Mouse (Mus musculus): ENCODE data around the gene Cops9.

Cops9 gene

DNA sequence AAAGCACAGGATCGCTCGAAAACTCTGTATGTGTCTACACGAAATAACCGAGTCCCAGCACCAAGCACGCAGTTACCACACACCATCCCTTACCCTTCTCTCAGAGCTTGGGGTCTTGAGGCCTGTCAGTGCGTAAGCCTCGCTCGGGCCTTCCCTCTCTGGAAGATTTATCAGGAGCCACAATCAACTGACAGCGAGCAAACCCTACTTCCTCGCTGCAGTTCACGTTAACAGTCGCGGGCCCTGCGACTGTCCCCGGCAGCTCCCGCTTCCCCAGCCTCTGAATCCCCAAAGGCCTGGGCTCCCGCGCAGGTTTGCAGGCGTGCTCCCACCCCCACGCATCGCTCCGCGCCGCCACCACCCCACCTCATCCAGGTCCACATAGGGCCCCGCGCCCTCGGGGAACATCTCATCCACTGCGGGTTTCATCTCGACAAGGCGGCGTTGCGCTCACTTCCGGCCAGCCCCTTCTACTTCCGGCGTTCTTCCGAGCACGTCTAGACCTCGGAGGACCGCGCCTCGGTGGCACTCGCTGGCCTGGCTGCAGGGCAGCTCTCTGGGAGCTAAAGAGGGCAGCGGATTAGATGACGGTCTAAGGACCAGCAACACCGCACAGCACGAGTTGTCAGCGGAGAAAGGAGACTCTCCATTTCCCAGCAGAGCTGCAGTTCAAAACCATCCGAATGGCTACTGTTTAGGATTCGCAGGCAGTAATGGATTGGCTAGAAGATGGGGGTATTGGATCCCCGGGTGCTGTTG, at the start of gene Cops9:
Gene Cops9 (minus strand): TSS at position 472 of the 759 bp plus-strand sequence.
- DNase-seq (ENCODE audit: low read depth, low spot score) = peak; percentile 94

GRCm38 (mm10) chr1:92691166-92691844, 49.5 kb upstream of the Cops9 start:
- no peak for DNase-seq (ENCODE audit: low read depth, low spot score)

GRCm38 (mm10) chr1:92686994-92687393, 45.2 kb upstream of the Cops9 start:
- no peak for DNase-seq (ENCODE audit: low read depth, low spot score)

- DNase-seq (ENCODE audit: low read depth, low spot score) = no peak
Measured at GRCm38 (mm10) chr1:92683151-92683550, 41.4 kb upstream of the Cops9 start.

- DNase-seq (ENCODE audit: low read depth, low spot score) = no peak
Measured at GRCm38 (mm10) chr1:92680668-92681603, 39.2 kb upstream of the Cops9 start.

- peak; percentile 58 for DNase-seq (ENCODE audit: low read depth, low spot score)
Measured at GRCm38 (mm10) chr1:92678757-92679156, 37.0 kb upstream of the Cops9 start.

DNA sequence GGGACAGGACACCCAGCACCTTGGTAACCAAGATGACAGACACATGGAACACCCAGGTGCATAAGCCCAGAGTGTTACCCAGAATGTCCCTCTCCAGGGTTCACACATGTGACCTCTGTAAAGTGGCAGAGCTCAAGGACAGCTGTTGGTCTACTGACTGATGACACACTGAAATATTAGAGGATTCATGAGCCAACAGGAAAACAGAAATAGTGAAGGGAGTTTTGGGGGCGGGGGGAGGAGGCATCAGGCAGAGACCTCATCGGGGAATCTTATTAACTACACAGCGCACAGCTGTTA, 34.8 kb upstream of the Cops9 start:
- no peak for DNase-seq (ENCODE audit: low read depth, low spot score)

DNA sequence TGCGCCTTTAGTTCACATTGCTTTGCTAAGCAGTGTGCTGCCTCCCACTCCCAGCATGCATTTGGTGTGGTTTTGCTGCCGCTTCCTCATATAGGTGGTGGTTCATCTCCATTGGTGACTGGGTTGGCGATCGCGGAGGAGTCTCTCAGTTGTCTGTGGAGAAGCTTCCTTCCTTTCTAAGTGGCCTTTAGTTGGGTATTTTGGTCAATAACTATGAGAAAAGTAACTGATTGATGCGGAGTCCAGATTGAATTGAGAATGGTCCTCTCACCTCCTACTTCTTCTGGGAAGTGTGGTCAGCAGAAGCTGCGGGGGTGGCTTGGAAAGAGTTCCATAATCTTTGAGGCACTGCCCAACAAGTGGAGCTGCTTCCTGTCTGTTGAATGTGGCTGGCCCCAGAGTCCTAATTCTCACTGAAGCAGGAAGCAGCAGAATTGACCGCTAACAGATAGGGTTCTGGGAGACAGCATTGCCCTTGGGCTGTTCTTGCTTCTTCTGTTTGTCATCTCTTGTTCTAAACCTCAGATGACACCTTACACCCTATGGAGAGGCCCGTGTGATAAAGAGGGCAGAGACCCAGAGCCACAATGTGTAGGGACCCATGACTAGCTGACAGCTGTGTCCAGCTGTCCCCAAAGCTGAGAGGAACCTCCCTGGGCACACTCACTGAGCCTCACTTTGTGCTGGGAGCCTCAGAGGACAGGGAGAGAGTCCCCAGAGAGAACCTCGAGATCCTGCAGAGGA, 34.3 kb upstream of the Cops9 start:
- DNase-seq (ENCODE audit: low read depth, low spot score) = no peak

GRCm38 (mm10) chr1:92673258-92673782, 31.5 kb upstream of the Cops9 start:
- DNase-seq (ENCODE audit: low read depth, low spot score) = no peak

DNA sequence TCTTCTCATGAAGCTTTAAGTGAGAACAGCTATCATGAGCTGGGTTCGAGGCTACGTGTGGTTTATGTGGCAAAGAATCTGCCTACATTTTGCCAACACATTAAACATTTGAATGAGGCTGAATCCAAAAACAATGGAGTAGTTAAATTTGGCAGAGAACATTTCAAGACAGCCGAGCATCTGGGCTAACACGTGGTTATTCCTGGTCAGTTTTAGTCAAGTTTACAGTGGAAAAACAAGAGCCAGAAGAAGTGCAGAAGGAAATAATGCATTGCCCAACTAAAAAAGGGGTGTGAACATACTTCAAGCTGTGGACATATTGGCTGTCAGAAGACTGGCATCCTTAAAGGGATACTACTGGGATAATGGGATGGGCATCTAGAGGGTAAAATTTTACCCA, 29.5 kb upstream of the Cops9 start:
- DNase-seq (ENCODE audit: low read depth, low spot score) = no peak

GRCm38 (mm10) chr1:92669430-92669829, 27.6 kb upstream of the Cops9 start:
- DNase-seq (ENCODE audit: low read depth, low spot score) = no peak

DNA sequence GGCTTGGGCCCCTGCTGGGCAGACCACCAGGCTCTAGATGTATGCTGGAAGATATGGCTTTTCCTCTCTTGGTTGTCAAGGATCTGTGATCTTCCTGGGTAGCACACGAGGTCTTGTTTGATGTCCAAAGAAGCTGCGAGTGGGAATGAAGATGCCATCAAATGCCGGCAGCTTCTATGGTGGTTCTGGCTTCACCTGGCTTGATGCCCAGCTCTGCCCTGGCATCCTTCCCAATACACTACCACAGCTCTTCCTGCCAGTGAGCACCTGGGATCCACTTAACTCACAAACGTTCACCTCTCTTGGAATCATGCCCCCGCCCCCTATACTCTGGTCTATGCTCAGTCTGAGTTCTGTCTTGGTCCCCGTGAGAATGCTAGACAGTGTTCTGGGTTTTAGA, 25.3 kb upstream of the Cops9 start:
- no peak for DNase-seq (ENCODE audit: low read depth, low spot score)

GRCm38 (mm10) chr1:92659392-92659791, 17.6 kb upstream of the Cops9 start:
- no peak for DNase-seq (ENCODE audit: low read depth, low spot score)

DNA sequence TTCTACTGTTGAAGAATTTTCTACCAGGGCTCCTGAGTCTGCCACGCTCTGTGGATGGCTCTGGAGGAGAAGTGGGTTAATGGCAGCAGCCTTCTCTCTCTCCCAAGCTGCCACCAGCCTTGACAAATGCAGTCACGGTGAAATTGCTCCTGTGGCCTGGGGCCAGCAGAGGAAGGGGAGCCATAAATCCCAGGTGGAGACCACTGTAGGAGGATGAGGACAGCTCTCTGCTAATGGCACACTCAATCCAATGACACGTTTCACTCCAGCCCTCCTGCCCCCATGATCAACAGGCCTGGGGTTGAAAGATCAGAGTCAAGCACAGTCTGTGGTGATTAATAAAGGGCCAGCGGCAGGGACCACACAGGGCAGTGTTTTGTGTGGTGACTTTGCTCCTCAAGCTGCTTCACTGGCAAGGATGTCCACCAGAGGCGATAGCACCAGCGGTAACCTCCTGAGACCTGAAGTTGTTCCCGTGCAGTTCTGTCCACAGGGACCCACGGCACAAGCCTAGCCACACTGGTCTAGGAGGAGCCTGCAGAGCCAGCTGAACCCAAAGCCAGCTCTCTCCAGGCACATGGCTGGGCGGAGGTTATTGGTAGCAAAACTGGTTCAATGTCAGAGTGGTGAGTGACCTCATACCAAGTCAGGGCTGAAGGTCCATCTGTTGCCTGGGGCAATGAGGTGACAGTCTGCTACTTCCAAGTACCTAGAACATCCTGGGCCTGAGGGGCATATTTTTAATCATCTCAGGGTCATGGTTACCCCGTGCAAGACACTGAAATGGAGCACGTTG, 15.4 kb upstream of the Cops9 start:
- no peak for DNase-seq (ENCODE audit: low read depth, low spot score)

DNA sequence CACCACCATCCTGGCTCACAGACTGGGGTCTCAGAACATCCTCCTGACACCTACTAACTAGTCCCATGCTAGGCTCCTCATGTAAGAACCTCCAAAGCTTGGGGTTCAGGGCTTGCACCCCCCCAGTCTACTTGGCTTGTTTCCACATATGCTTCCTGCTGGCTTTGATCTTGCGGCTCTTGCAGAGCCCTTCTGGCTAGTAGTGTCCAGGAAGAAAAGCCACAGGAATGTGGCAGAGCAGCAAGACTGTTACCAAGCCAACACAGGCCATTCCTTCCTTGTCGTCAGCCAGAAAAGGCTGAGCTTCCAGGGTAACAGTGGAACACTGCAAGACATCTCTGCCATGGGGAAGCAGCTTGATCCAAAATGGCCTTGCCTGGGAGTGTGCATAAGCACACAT, 12.9 kb upstream of the Cops9 start:
- DNase-seq (ENCODE audit: low read depth, low spot score) = no peak

GRCm38 (mm10) chr1:92653179-92653578, 11.4 kb upstream of the Cops9 start:
- no peak for DNase-seq (ENCODE audit: low read depth, low spot score)

DNA sequence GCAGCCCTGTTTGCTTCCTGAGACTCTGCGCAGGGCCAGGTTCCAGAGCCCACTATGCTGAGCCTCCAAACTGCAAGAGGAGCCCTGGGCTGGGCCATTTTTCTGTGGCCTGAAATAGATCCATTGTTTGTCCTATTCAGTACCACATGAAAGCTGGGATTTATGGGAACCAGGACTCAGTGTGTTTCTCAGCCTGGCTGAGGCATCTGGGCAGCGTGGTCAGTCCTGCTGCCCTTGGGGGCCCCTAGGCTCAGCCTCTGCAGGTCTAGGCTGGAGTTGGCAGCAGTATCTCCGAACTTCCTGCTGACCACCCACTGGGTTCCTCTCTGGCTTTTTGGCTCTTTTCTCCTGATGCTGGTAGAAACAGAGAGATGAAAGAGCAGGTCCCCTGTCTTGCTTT, 9.7 kb upstream of the Cops9 start:
- DNase-seq (ENCODE audit: low read depth, low spot score) = no peak

- peak; percentile 58 for DNase-seq (ENCODE audit: low read depth, low spot score)
Measured at GRCm38 (mm10) chr1:92648673-92649072, 6.9 kb upstream of the Cops9 start, which contains the start of gene Otos. Gene Otos (minus strand): TSS chr1:92648841.

- no peak for DNase-seq (ENCODE audit: low read depth, low spot score)
Measured at GRCm38 (mm10) chr1:92648197-92648596, 6.4 kb upstream of the Cops9 start.

- peak; percentile 64 for DNase-seq (ENCODE audit: low read depth, low spot score)
Measured at GRCm38 (mm10) chr1:92647752-92648151, 6.0 kb upstream of the Cops9 start.
